Mouse (Mus musculus): ENCODE results near the gene Lmod3.
"Not testable (repeated sequence)": the region's sequence is repeated elsewhere in the genome, so short reads cannot be mapped to it uniquely, and the experiment has no call there.

The Lmod3 gene

GRCm38 (mm10) chr6:97275760-97276159 is 23.2 kb upstream of the Lmod3 start:
- no peak for DNase-seq

GRCm38 (mm10) chr6:97273777-97274176 is 21.2 kb upstream of the Lmod3 start:
- no peak for DNase-seq

- DNase-seq: no peak
These were observed 20.6 kb upstream of the Lmod3 start for GRCm38 (mm10) chr6:97273058-97273710.

GRCm38 (mm10) chr6:97272349-97272748 is 19.8 kb upstream of the Lmod3 start:
- no peak for DNase-seq

- no peak for DNase-seq
These were observed 17.0 kb upstream of the Lmod3 start for GRCm38 (mm10) chr6:97269596-97269995.

- no peak for DNase-seq
These were observed 14.6 kb upstream of the Lmod3 start for GRCm38 (mm10) chr6:97267132-97267531.

GRCm38 (mm10) chr6:97266661-97267060 is 14.1 kb upstream of the Lmod3 start:
- no peak for DNase-seq

GRCm38 (mm10) chr6:97265705-97266104 is 13.1 kb upstream of the Lmod3 start:
- DNase-seq: no peak

GRCm38 (mm10) chr6:97265240-97265639 is 12.7 kb upstream of the Lmod3 start:
- no peak for DNase-seq

GRCm38 (mm10) chr6:97263750-97264149 is 11.2 kb upstream of the Lmod3 start:
- not testable (repeated sequence) for DNase-seq

- no peak for DNase-seq
These were observed 9.7 kb upstream of the Lmod3 start for GRCm38 (mm10) chr6:97262229-97262628.

- DNase-seq: not testable (repeated sequence)
These were observed 7.4 kb upstream of the Lmod3 start for GRCm38 (mm10) chr6:97259926-97260325.

- DNase-seq: no peak
These were observed 5.9 kb upstream of the Lmod3 start for GRCm38 (mm10) chr6:97258489-97258888.

GRCm38 (mm10) chr6:97252086-97252485 is 473 bp downstream of the Lmod3 start:
- DNase-seq: no peak

- DNase-seq: peak; percentile 40
These were observed 1.6 kb downstream of the Lmod3 start for GRCm38 (mm10) chr6:97250966-97251365.

- DNase-seq: no peak
These were observed 7.4 kb downstream of the Lmod3 start for GRCm38 (mm10) chr6:97245200-97245599.

GRCm38 (mm10) chr6:97242522-97242921 is 10.0 kb downstream of the Lmod3 start:
- DNase-seq: no peak

- DNase-seq: no peak
These were observed 12.5 kb downstream of the Lmod3 start for GRCm38 (mm10) chr6:97240092-97240491.

- DNase-seq: no peak
These were observed 13.2 kb downstream of the Lmod3 start for GRCm38 (mm10) chr6:97239360-97239759.

- DNase-seq: no peak
These were observed 16.5 kb downstream of the Lmod3 start for GRCm38 (mm10) chr6:97236088-97236487.

GRCm38 (mm10) chr6:97234911-97235668 is 17.5 kb downstream of the Lmod3 start:
- no peak for DNase-seq

GRCm38 (mm10) chr6:97227067-97227847 is 25.3 kb downstream of the Lmod3 start:
- no peak for DNase-seq

GRCm38 (mm10) chr6:97226083-97226491 is 26.5 kb downstream of the Lmod3 start:
- DNase-seq: no peak

GRCm38 (mm10) chr6:97224505-97224904 is 28.1 kb downstream of the Lmod3 start:
- DNase-seq: no peak

Data from right cerebral cortex, postnatal 25 days (tissue).